Mouse (Mus musculus): ENCODE results near the gene Ddx25. TPM values are rescaled to one million over a fixed set of nuclear protein-coding genes. Genes with fewer than 3 reads are reported as not detected.

Ddx25 gene
- total and polyA plus RNA-seq, 2 experiments, result 0.01 TPM; not detected in 1

GRCm38 (mm10) chr9:35523941-35524411 is 34.4 kb downstream of the Ddx25 start:
- H3K4me1 ChIP-seq (ENCODE audit: control insufficient read depth, insufficient read depth, low read length), result no peaks in the 10 kb centered on the region
- DNase-seq (ENCODE audit: extremely low read depth, low read depth, low spot score), result peak; percentile 47
- no peak overlapping the region for H3K27ac ChIP-seq (replicated peaks; ENCODE audit: insufficient read depth, low read depth, low read length)
- no peak overlapping the region for H3K4me3 ChIP-seq (ENCODE audit: insufficient read depth, low read depth, low read length)
- no peak overlapping the region for H3K9ac ChIP-seq (ENCODE audit: low read depth, low read length)
- TF ChIP-seq POLR2A (IDR thresholded peaks at IDR 0.05; ENCODE audit: extremely low read depth, insufficient read depth, low read length), result no peak
- TF ChIP-seq CTCF (IDR thresholded peaks at IDR 0.05; ENCODE audit: low read depth, low read length), result peak; percentile 84
- no peaks in the 10 kb centered on the region for H3K27me3 ChIP-seq (ENCODE audit: control insufficient read depth, insufficient read depth, low read length)
- WGBS, result 34% methylated on average over 7 of the region's 7 CpGs
- no peaks in the 10 kb centered on the region for H3K79me2 ChIP-seq (ENCODE audit: control insufficient read depth, insufficient read depth, low read length)
- no peaks in the 10 kb centered on the region for H3K36me3 ChIP-seq (ENCODE audit: control insufficient read depth, insufficient read depth, low read length)

DNA sequence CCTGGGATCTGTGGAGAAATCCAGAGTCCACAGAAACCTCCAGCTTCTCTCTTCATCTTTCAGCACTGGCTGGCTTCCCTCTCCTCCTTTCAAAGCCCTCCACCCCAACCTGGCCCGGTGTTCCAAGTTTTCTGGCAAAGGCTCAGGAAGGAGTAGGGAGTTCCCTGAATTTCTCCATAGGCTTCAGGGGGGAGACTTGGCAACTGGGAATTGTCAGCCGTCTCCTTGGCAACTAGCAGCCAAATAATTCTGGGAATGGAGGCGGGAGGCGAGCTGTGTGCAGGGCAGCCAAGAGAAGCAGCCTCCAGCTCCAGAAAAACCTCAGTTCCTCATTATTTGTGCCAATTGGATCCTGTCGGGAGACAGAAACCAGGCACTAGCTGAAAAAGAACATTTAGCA is 34.8 kb downstream of the Ddx25 start:
- peak; percentile 1 for DNase-seq (ENCODE audit: extremely low read depth, low read depth, low spot score)
- no peak overlapping the region for H3K27ac ChIP-seq (replicated peaks; ENCODE audit: insufficient read depth, low read depth, low read length)
- WGBS, result 66% methylated on average over 5 of the region's 5 CpGs
- no peak overlapping the region for H3K9ac ChIP-seq (ENCODE audit: low read depth, low read length)
- TF ChIP-seq POLR2A (IDR thresholded peaks at IDR 0.05; ENCODE audit: extremely low read depth, insufficient read depth, low read length), result no peak
- no peak for TF ChIP-seq CTCF (IDR thresholded peaks at IDR 0.05; ENCODE audit: low read depth, low read length)
- H3K36me3 ChIP-seq (ENCODE audit: control insufficient read depth, insufficient read depth, low read length), result no peaks in the 10 kb centered on the region
- no peak overlapping the region for H3K4me3 ChIP-seq (ENCODE audit: insufficient read depth, low read depth, low read length)
- H3K4me1 ChIP-seq (ENCODE audit: control insufficient read depth, insufficient read depth, low read length), result no peaks in the 10 kb centered on the region
- no peaks in the 10 kb centered on the region for H3K79me2 ChIP-seq (ENCODE audit: control insufficient read depth, insufficient read depth, low read length)
- no peaks in the 10 kb centered on the region for H3K27me3 ChIP-seq (ENCODE audit: control insufficient read depth, insufficient read depth, low read length)

DNA sequence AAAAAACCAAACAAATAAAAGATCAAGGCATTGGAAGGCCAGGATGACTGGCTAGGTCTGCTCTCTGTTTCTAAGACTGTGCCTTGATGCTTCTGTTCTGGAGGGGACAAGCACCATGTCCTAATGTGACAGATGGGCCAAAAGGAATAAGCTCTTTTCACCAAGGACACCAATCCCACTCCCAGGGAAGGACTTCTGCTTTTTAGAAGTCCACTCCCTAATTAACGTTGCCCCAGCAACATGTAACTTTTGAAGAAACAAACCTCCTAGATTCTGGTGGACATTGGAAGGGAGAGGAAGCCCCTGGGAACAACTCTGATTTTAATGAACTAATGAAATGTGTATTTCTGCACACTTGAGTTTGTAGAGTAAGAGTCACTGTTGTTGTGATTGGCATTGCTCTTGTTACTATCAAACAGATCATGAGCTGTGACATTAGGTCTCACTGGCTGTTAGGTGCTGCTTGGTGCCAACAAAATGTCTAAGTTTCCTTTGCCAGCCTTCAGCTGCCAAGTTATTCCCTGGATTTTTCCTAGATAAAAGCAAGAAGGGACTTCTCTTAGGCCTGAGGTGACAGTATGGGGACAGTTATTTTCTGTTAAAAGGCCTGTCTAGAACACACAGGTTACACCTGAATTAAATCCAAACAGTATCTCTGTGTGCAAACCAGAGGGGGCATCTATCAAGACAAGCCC is 35.4 kb downstream of the Ddx25 start:
- WGBS, result 79% methylated on average over 1 of the region's 1 CpGs

GRCm38 (mm10) chr9:35522241-35522640 is 36.1 kb downstream of the Ddx25 start:
- Histone ChIP-seq H3K27me3 (ENCODE audit: control insufficient read depth, insufficient read depth, low read length) (no peaks in the 10 kb centered on the region), H3K27ac (replicated peaks; ENCODE audit: insufficient read depth, low read depth, low read length) (no peak overlapping the region), H3K4me1 (ENCODE audit: control insufficient read depth, insufficient read depth, low read length) (no peaks in the 10 kb centered on the region), H3K36me3 (ENCODE audit: control insufficient read depth, insufficient read depth, low read length) (no peaks in the 10 kb centered on the region), H3K4me3 (ENCODE audit: insufficient read depth, low read depth, low read length) (no peak overlapping the region), H3K9ac (ENCODE audit: low read depth, low read length) (no peak overlapping the region), H3K79me2 (ENCODE audit: control insufficient read depth, insufficient read depth, low read length) (no peaks in the 10 kb centered on the region)
- no peak for DNase-seq (ENCODE audit: extremely low read depth, low read depth, low spot score)
- TF ChIP-seq CTCF (IDR thresholded peaks at IDR 0.05; ENCODE audit: low read depth, low read length), result no peak
- no peak for TF ChIP-seq POLR2A (IDR thresholded peaks at IDR 0.05; ENCODE audit: extremely low read depth, insufficient read depth, low read length)
- 84% methylated on average over 2 of the region's 2 CpGs for WGBS

More for the DNA sequence above, 35.4 kb downstream of the Ddx25 start:
- DNase-seq (ENCODE audit: extremely low read depth, low read depth, low spot score), result no peak
- Histone ChIP-seq H3K27me3 (ENCODE audit: control insufficient read depth, insufficient read depth, low read length) (no peaks in the 10 kb centered on the region), H3K79me2 (ENCODE audit: control insufficient read depth, insufficient read depth, low read length) (no peaks in the 10 kb centered on the region), H3K27ac (replicated peaks; ENCODE audit: insufficient read depth, low read depth, low read length) (no peak overlapping the region), H3K9ac (ENCODE audit: low read depth, low read length) (no peak overlapping the region), H3K4me1 (ENCODE audit: control insufficient read depth, insufficient read depth, low read length) (no peaks in the 10 kb centered on the region), H3K4me3 (ENCODE audit: insufficient read depth, low read depth, low read length) (no peak overlapping the region), H3K36me3 (ENCODE audit: control insufficient read depth, insufficient read depth, low read length) (no peaks in the 10 kb centered on the region)
- TF ChIP-seq CTCF (IDR thresholded peaks at IDR 0.05; ENCODE audit: low read depth, low read length), result no peak
- TF ChIP-seq POLR2A (IDR thresholded peaks at IDR 0.05; ENCODE audit: extremely low read depth, insufficient read depth, low read length), result no peak

- no peaks in the 10 kb centered on the region for H3K27me3 ChIP-seq (ENCODE audit: control insufficient read depth, insufficient read depth, low read length)
- peak; percentile 10 for DNase-seq (ENCODE audit: extremely low read depth, low read depth, low spot score)
- no peak overlapping the region for H3K9ac ChIP-seq (ENCODE audit: low read depth, low read length)
- no peak overlapping the region for H3K27ac ChIP-seq (replicated peaks; ENCODE audit: insufficient read depth, low read depth, low read length)
- no peaks in the 10 kb centered on the region for H3K4me1 ChIP-seq (ENCODE audit: control insufficient read depth, insufficient read depth, low read length)
- 43% methylated on average over 6 of the region's 6 CpGs for WGBS
- no peak overlapping the region for H3K4me3 ChIP-seq (ENCODE audit: insufficient read depth, low read depth, low read length)
- no peaks in the 10 kb centered on the region for H3K36me3 ChIP-seq (ENCODE audit: control insufficient read depth, insufficient read depth, low read length)
- no peak for TF ChIP-seq CTCF (IDR thresholded peaks at IDR 0.05; ENCODE audit: low read depth, low read length)
- no peak for TF ChIP-seq POLR2A (IDR thresholded peaks at IDR 0.05; ENCODE audit: extremely low read depth, insufficient read depth, low read length)
- H3K79me2 ChIP-seq (ENCODE audit: control insufficient read depth, insufficient read depth, low read length), result no peaks in the 10 kb centered on the region
These were observed 37.5 kb downstream of the Ddx25 start for GRCm38 (mm10) chr9:35520631-35521348.

DNA sequence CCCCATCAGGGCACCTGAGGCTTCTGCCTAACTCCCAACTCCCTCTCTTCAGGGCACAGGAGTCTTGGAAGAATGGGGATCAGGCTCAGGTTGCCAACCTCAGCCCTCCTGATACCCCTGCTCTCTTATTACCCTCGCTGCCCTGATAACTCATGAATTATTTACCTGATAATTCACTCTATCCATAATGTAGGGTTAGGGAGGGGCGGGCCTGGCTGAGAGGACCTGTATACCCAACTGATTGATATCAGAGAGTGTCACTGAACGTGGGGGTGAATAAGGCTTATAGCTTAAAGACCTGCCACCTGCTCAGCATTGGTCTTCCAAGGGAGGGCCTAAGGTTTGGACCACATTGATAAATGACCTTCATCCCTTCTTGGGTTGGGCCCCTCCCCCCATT is 40.2 kb downstream of the Ddx25 start, which contains the start of gene Gm1113:
TSS of gene Gm1113 (minus strand) at position 101 of the 400 bp plus-strand sequence.
- no peak within 1 kb of the TSS for H3K9ac ChIP-seq (ENCODE audit: low read depth, low read length)
- H3K4me1 ChIP-seq (ENCODE audit: control insufficient read depth, insufficient read depth, low read length), result no peaks in the 10 kb centered on the region
- no peak within 1 kb of the TSS for H3K4me3 ChIP-seq (ENCODE audit: insufficient read depth, low read depth, low read length)
- WGBS, result 81% methylated on average over 3 of the region's 3 CpGs
- H3K36me3 ChIP-seq (ENCODE audit: control insufficient read depth, insufficient read depth, low read length), result no peaks in the 10 kb centered on the region
- TF ChIP-seq POLR2A (IDR thresholded peaks at IDR 0.05; ENCODE audit: extremely low read depth, insufficient read depth, low read length) (no peak), CTCF (IDR thresholded peaks at IDR 0.05; ENCODE audit: low read depth, low read length) (no peak)
- no peak for DNase-seq (ENCODE audit: extremely low read depth, low read depth, low spot score)
- no peak within 1 kb of the TSS for H3K27ac ChIP-seq (replicated peaks; ENCODE audit: insufficient read depth, low read depth, low read length)
- H3K79me2 ChIP-seq (ENCODE audit: control insufficient read depth, insufficient read depth, low read length), result no peaks in the 10 kb centered on the region
- no peaks in the 10 kb centered on the region for H3K27me3 ChIP-seq (ENCODE audit: control insufficient read depth, insufficient read depth, low read length)

Measured in liver, adult 2 months (tissue).